Mouse (Mus musculus): Measurements from ENCODE around the gene Trpc7.

GRCm38 (mm10) chr13:56854506-56854905 is 41.3 kb downstream of the Trpc7 start:
- TF ChIP-seq CTCF (IDR thresholded peaks at IDR 0.05; ENCODE audit: low read depth, low read length): no peak
- no peak for TF ChIP-seq EP300 (IDR thresholded peaks at IDR 0.05; ENCODE audit: insufficient read depth, low read depth, low read length)
- no peak for TF ChIP-seq POLR2A (IDR thresholded peaks at IDR 0.05; ENCODE audit: insufficient read depth, low read length)
